Mouse (Mus musculus): Measurements from ENCODE around the gene March10. TPM values are rescaled to one million over a fixed set of nuclear protein-coding genes. Genes with fewer than 3 reads are reported as not detected.

March10 gene
- polyA plus RNA-seq, 1 experiment from 2014 or later: 0.15 TPM

- Histone ChIP-seq H3K4me1 (peaks cover 26% of the 10 kb centered on the region), H3K27me3 (replicated peaks) (peaks cover 8% of the 10 kb centered on the region; the same call in 1 of the 2 replicates), H3K4me3 (peak overlapping the region; percentile 52), H3K9me3 (no peaks in the 10 kb centered on the region), H3K36me3 (no peaks in the 10 kb centered on the region), H3K27ac (no peak overlapping the region), H3K4me2 (replicated peaks) (peak overlapping the region; percentile 84), H3K9ac (peak overlapping the region; percentile 72)
- ATAC-seq (ENCODE audit: low FRiP score, low read depth): peak; percentile 55; the same call in 1 of the 2 replicates
- 19% methylated on average over 12 of the region's 12 CpGs for WGBS
Measured at GRCm38 (mm10) chr11:105363598-105364385, 92.7 kb downstream of the March10 start.

GRCm38 (mm10) chr11:105362946-105363597 lies 93.5 kb downstream of the March10 start:
- ATAC-seq (ENCODE audit: low FRiP score, low read depth): peak; percentile 80
- Histone ChIP-seq H3K9me3 (no peaks in the 10 kb centered on the region), H3K27me3 (replicated peaks) (peaks cover 8% of the 10 kb centered on the region; the same call in 1 of the 2 replicates), H3K4me2 (replicated peaks) (peak overlapping the region; percentile 84), H3K36me3 (no peaks in the 10 kb centered on the region), H3K9ac (peak overlapping the region; percentile 72), H3K4me3 (peak overlapping the region; percentile 52), H3K4me1 (peaks cover 26% of the 10 kb centered on the region), H3K27ac (no peak overlapping the region; the same call in 1 of the 2 replicates)
- WGBS: 2% methylated on average over 40 of the region's 40 CpGs

- Histone ChIP-seq H3K9me3 (no peaks in the 10 kb centered on the region), H3K4me2 (replicated peaks) (no peak overlapping the region; the same call in 1 of the 2 replicates), H3K27ac (no peak overlapping the region), H3K4me3 (no peak overlapping the region), H3K36me3 (no peaks in the 10 kb centered on the region), H3K4me1 (peaks cover 26% of the 10 kb centered on the region), H3K27me3 (replicated peaks) (peaks cover 8% of the 10 kb centered on the region; the same call in 1 of the 2 replicates), H3K9ac (no peak overlapping the region)
- 87% methylated on average over 4 of the region's 4 CpGs for WGBS
- ATAC-seq (ENCODE audit: low FRiP score, low read depth): no peak
Measured at GRCm38 (mm10) chr11:105362041-105362765, 94.3 kb downstream of the March10 start.

GRCm38 (mm10) chr11:105356301-105356700 lies 100.2 kb downstream of the March10 start:
- Histone ChIP-seq H3K9me3 (no peaks in the 10 kb centered on the region), H3K4me2 (replicated peaks) (no peak overlapping the region), H3K4me3 (no peak overlapping the region), H3K36me3 (no peaks in the 10 kb centered on the region), H3K4me1 (0 out of 2 replicates have a peak, but pooled peaks cover 4% of the 10 kb centered on the region), H3K9ac (no peak overlapping the region), H3K27me3 (replicated peaks) (peaks cover under 1% of the 10 kb centered on the region; the same call in 1 of the 2 replicates), H3K27ac (no peak overlapping the region)
- no peak for ATAC-seq (ENCODE audit: low FRiP score, low read depth)
- WGBS: 77% methylated on average over 7 of the region's 7 CpGs

GRCm38 (mm10) chr11:105353891-105354280 lies 102.6 kb downstream of the March10 start:
- no peaks in the 10 kb centered on the region for H3K9me3 ChIP-seq
- H3K4me3 ChIP-seq: no peak overlapping the region
- 85% methylated on average over 4 of the region's 4 CpGs for WGBS
- no peaks in the 10 kb centered on the region for H3K36me3 ChIP-seq
- H3K4me2 ChIP-seq (replicated peaks): no peak overlapping the region
- H3K4me1 ChIP-seq: 0 out of 2 replicates have a peak, but pooled peaks cover 4% of the 10 kb centered on the region
- ATAC-seq (ENCODE audit: low FRiP score, low read depth): no peak
- no peak overlapping the region for H3K27ac ChIP-seq
- H3K27me3 ChIP-seq (replicated peaks): no peaks in the 10 kb centered on the region
- H3K9ac ChIP-seq: no peak overlapping the region

- no peak for ATAC-seq (ENCODE audit: low FRiP score, low read depth)
- 70% methylated on average over 9 of the region's 9 CpGs for WGBS
- 0 out of 2 replicates have a peak, but pooled peaks cover 4% of the 10 kb centered on the region for H3K4me1 ChIP-seq
- H3K4me3 ChIP-seq: no peak overlapping the region
- no peak overlapping the region; the same call in 1 of the 2 replicates for H3K9ac ChIP-seq
- 0 out of 2 replicates have a peak, but pooled peaks cover 3% of the 10 kb centered on the region for H3K36me3 ChIP-seq
- H3K27me3 ChIP-seq (replicated peaks): no peaks in the 10 kb centered on the region
- H3K4me2 ChIP-seq (replicated peaks): no peak overlapping the region
- H3K27ac ChIP-seq: no peak overlapping the region
- no peaks in the 10 kb centered on the region for H3K9me3 ChIP-seq
Measured at GRCm38 (mm10) chr11:105352954-105353890, 103.3 kb downstream of the March10 start.

GRCm38 (mm10) chr11:105352152-105352551 lies 104.4 kb downstream of the March10 start:
- no peak overlapping the region for H3K4me3 ChIP-seq
- H3K9me3 ChIP-seq: no peaks in the 10 kb centered on the region
- H3K27me3 ChIP-seq (replicated peaks): no peaks in the 10 kb centered on the region
- H3K27ac ChIP-seq: no peak overlapping the region
- H3K9ac ChIP-seq: no peak overlapping the region
- WGBS: 55% methylated on average over 8 of the region's 8 CpGs
- H3K4me2 ChIP-seq (replicated peaks): no peak overlapping the region
- H3K4me1 ChIP-seq: 0 out of 2 replicates have a peak, but pooled peaks cover 4% of the 10 kb centered on the region
- H3K36me3 ChIP-seq: 0 out of 2 replicates have a peak, but pooled peaks cover 3% of the 10 kb centered on the region
- ATAC-seq (ENCODE audit: low FRiP score, low read depth): no peak

GRCm38 (mm10) chr11:105350643-105351042 lies 105.9 kb downstream of the March10 start:
- 0 out of 2 replicates have a peak, but pooled peaks cover 4% of the 10 kb centered on the region for H3K4me1 ChIP-seq
- 87% methylated on average over 7 of the region's 7 CpGs for WGBS

GRCm38 (mm10) chr11:105349780-105350324 lies 106.7 kb downstream of the March10 start:
- 0 out of 2 replicates have a peak, but pooled peaks cover 4% of the 10 kb centered on the region for H3K4me1 ChIP-seq
- no peak for ATAC-seq (ENCODE audit: low FRiP score, low read depth)
- H3K27me3 ChIP-seq (replicated peaks): no peaks in the 10 kb centered on the region
- H3K4me2 ChIP-seq (replicated peaks): no peak overlapping the region
- no peak overlapping the region for H3K9ac ChIP-seq
- H3K9me3 ChIP-seq: no peaks in the 10 kb centered on the region
- peaks cover 8% of the 10 kb centered on the region; the same call in 1 of the 2 replicates for H3K36me3 ChIP-seq
- H3K4me3 ChIP-seq: no peak overlapping the region
- 93% methylated on average over 19 of the region's 19 CpGs for WGBS
- H3K27ac ChIP-seq: no peak overlapping the region

More at GRCm38 (mm10) chr11:105350643-105351042, 105.9 kb downstream of the March10 start:
- H3K36me3 ChIP-seq: peaks cover 8% of the 10 kb centered on the region; the same call in 1 of the 2 replicates
- no peak overlapping the region for H3K27ac ChIP-seq
- no peak for ATAC-seq (ENCODE audit: low FRiP score, low read depth)
- no peaks in the 10 kb centered on the region for H3K9me3 ChIP-seq
- H3K4me2 ChIP-seq (replicated peaks): no peak overlapping the region
- no peak overlapping the region for H3K4me3 ChIP-seq
- H3K27me3 ChIP-seq (replicated peaks): no peaks in the 10 kb centered on the region
- H3K9ac ChIP-seq: no peak overlapping the region

- no peak for ATAC-seq (ENCODE audit: low FRiP score, low read depth)
- no peak overlapping the region for H3K9ac ChIP-seq
Measured at GRCm38 (mm10) chr11:105348495-105348982, 108.0 kb downstream of the March10 start.

More at GRCm38 (mm10) chr11:105348495-105348982, 108.0 kb downstream of the March10 start:
- H3K27me3 ChIP-seq (replicated peaks): no peaks in the 10 kb centered on the region
- H3K9me3 ChIP-seq: no peaks in the 10 kb centered on the region
- no peak overlapping the region for H3K4me2 ChIP-seq (replicated peaks)
- no peak overlapping the region for H3K27ac ChIP-seq
- H3K36me3 ChIP-seq: peaks cover 8% of the 10 kb centered on the region; the same call in 1 of the 2 replicates
- no peak overlapping the region for H3K4me3 ChIP-seq
- WGBS: 86% methylated on average over 9 of the region's 9 CpGs
- H3K4me1 ChIP-seq: 0 out of 2 replicates have a peak, but pooled peaks cover 4% of the 10 kb centered on the region
